Mouse (Mus musculus): ENCODE measurements around the gene Noct.

GRCm38 (mm10) chr3:51215681-51216080 is 8.6 kb upstream of the Noct start:
- TF ChIP-seq CTCF (conservative IDR thresholded peaks at IDR 0.05 in 1 of 2, IDR thresholded peaks at IDR 0.05 in 1 of 2; ENCODE audit: low read depth in 2 of 2, low read length in 2 of 2) (no peak), POLR2A (IDR thresholded peaks at IDR 0.05; ENCODE audit: low read depth, low read length) (no peak), UBTF (IDR thresholded peaks at IDR 0.05; ENCODE audit: low read depth, low read length) (no peak), RAD21 (IDR thresholded peaks at IDR 0.05; ENCODE audit: low read depth, low read length) (no peak), SIN3A (IDR thresholded peaks at IDR 0.05; ENCODE audit: low read length) (no peak), MAX (IDR thresholded peaks at IDR 0.05; ENCODE audit: low read length) (no peak), TBP (conservative IDR thresholded peaks at IDR 0.05; ENCODE audit: low read depth, low read length) (no peak), CHD1 (IDR thresholded peaks at IDR 0.05; ENCODE audit: low read depth, low read length) (no peak)

Measured in CH12.LX (cell line).